Mouse (Mus musculus) myocyte (in vitro differentiated cells): ENCODE measurements around the gene Hspb1. TPM values are rescaled to one million over a fixed set of nuclear protein-coding genes. Genes with fewer than 3 reads are reported as not detected.

Experiments used
- H3K27me3 ChIP-seq: one replicate; pipeline ENCODE4 v1.6.1; 2011; ENCODE audit not compliant: control insufficient read depth, insufficient read depth, insufficient read length
- H3K36me3 ChIP-seq: one replicate; pipeline ENCODE4 v1.6.1; 2011; ENCODE audit not compliant: control insufficient read depth, insufficient read depth
- H3K4me2 ChIP-seq: one replicate; pipeline ENCODE4 v1.6.1; 2011; ENCODE audit warnings: low read depth, control low read depth
- H3K4me3 ChIP-seq: one replicate; pipeline ENCODE4 v1.5.1; 2011; ENCODE audit warnings: mild to moderate bottlenecking, control low read depth, moderate library complexity
- H3K79me2 ChIP-seq: one replicate; pipeline ENCODE4 v1.6.1; 2011; ENCODE audit not compliant: control insufficient read depth, insufficient read depth
- H3ac ChIP-seq: one replicate; pipeline ENCODE4 v1.6.1; 2011; ENCODE audit not compliant: control insufficient read depth, insufficient read length
- CEBPB ChIP-seq: IDR thresholded peaks from 2 replicates; pipeline ENCODE4 v1.6.1; 2011; ENCODE audit warnings: mild to moderate bottlenecking, moderate library complexity; ENCODE audit not compliant: poor library complexity, insufficient read depth, severe bottlenecking
- E2F4 ChIP-seq: IDR thresholded peaks from one replicate; pipeline ENCODE4 v1.6.1; 2011; ENCODE audit warnings: mild to moderate bottlenecking, control low read depth, moderate library complexity; ENCODE audit not compliant: insufficient read depth
- MAX ChIP-seq: IDR thresholded peaks from one replicate; pipeline ENCODE4 v1.6.1; 2011; ENCODE audit warnings: low read depth, mild to moderate bottlenecking, control low read depth
- MYOD1 ChIP-seq, 3 experiments: IDR thresholded peaks; one replicate each; pipeline ENCODE4 v1.6.1; 2011; ENCODE audit warnings: control low read depth in 2 of 3, low read depth in 2 of 3, mild to moderate bottlenecking in 2 of 3, moderate library complexity in 1 of 3; ENCODE audit not compliant: insufficient read length in 2 of 3, control insufficient read depth in 1 of 3
- MYOG ChIP-seq, 3 experiments: IDR thresholded peaks; one replicate each; pipeline ENCODE4 v1.6.1; 2011; ENCODE audit warnings: control low read depth in 2 of 3, low read depth in 2 of 3, mild to moderate bottlenecking in 2 of 3; ENCODE audit not compliant: insufficient read length in 2 of 3, control insufficient read depth in 1 of 3, insufficient read depth in 1 of 3
- POLR2A ChIP-seq: IDR thresholded peaks from one replicate; pipeline ENCODE4 v1.6.1; 2011; ENCODE audit warnings: low read depth, mild to moderate bottlenecking, control low read depth, moderate library complexity; ENCODE audit not compliant: insufficient read length
- POLR2AphosphoS2 ChIP-seq: IDR thresholded peaks from one replicate; pipeline ENCODE4 v1.6.1; 2011; ENCODE audit warnings: low read depth, control low read depth; ENCODE audit not compliant: insufficient read length
- REST ChIP-seq: IDR thresholded peaks from one replicate; pipeline ENCODE4 v1.6.1; 2011; ENCODE audit warnings: mild to moderate bottlenecking, control low read depth, moderate library complexity; ENCODE audit not compliant: insufficient read depth, insufficient read length
- SRF ChIP-seq: IDR thresholded peaks from one replicate; pipeline ENCODE4 v1.6.1; 2011; ENCODE audit warnings: low read depth; ENCODE audit not compliant: control insufficient read depth, insufficient read length
- TCF12 ChIP-seq: IDR thresholded peaks from one replicate; pipeline ENCODE4 v1.6.1; 2011; ENCODE audit warnings: mild to moderate bottlenecking, control low read depth; ENCODE audit not compliant: poor library complexity, insufficient read depth, severe bottlenecking
- TCF3 ChIP-seq: IDR thresholded peaks from one replicate; pipeline ENCODE4 v1.6.1; 2011; ENCODE audit warnings: low read depth, control low read depth; ENCODE audit not compliant: insufficient read length
- USF1 ChIP-seq: IDR thresholded peaks from one replicate; pipeline ENCODE4 v1.6.1; 2011; ENCODE audit warnings: low read depth, mild to moderate bottlenecking, control low read depth, moderate library complexity
- polyA plus RNA-seq: library from polyadenylated mRNA; unstranded; fragments of >200 nt; fragmentation: generic; extraction: Trizol; gene quantifications from one replicate; pipeline ENCODE4 v1.2.1, GENCODE M21; 2012; ENCODE audit warnings: missing spikeins

Hspb1 gene
- polyA plus RNA-seq, 1 experiment = 622 TPM

- no peaks in the 10 kb centered on the region for H3K27me3 ChIP-seq
- peaks cover 51% of the 10 kb centered on the region for H3K79me2 ChIP-seq
- no peak for TF ChIP-seq E2F4
- peak overlapping the region; percentile 94 for H3K4me2 ChIP-seq
- peak overlapping the region; percentile 53 for H3ac ChIP-seq
- peak overlapping the region; percentile 94 for H3K4me3 ChIP-seq
- H3K36me3 ChIP-seq = peaks cover 35% of the 10 kb centered on the region
Measured at GRCm38 (mm10) chr5:135933900-135934441, 46.3 kb downstream of the Hspb1 start.

DNA sequence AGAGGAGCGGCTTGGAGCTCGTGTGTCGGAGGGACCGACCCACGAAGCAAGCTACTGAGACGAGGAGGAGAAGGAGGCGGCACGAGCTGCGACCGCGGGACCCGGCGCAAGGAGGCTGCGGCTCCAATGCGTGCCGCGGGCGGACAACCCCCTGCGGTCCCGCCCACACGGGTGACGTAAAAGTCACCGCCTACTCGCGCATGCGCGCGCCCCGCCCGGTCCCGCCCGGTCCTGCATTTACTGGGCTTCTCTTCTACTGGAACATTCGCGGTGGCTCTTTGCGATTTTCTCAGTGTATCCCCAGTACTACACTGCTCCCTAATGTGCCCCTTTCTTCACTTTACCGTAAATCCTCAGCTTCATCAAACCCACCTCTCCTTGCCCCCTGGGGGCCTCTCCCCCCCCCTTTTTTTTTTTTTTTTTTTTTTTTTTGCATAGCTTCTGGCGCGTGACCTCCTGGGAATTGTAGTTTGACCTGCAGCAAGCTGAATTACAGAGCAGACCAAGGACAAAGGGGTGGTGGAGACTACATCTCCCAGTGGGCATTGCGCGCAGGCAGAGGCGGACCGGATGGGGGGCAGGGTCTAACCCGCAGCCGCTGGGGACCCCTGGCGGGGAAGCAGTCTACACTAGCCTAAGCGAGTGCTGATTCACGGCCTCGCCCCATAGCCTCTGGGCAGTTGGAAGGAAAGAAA is 46.9 kb downstream of the Hspb1 start, which contains the start of gene Ywhag:
Ywhag (minus strand) TSS at position 136 of the 695 bp plus-strand sequence.
- H3K4me3 ChIP-seq = peak within 1 kb of the TSS; percentile 94
- peak within 1 kb of the TSS; percentile 94 for H3K4me2 ChIP-seq
- peaks cover 45% of the 10 kb centered on the region for H3K79me2 ChIP-seq
- H3K36me3 ChIP-seq = peaks cover 29% of the 10 kb centered on the region
- no peaks in the 10 kb centered on the region for H3K27me3 ChIP-seq
- TF ChIP-seq SRF = no peak
- TF ChIP-seq CEBPB = no peak
- peak; percentile 100 for TF ChIP-seq POLR2AphosphoS2
- peak in 1 of 3 experiments; percentile 16 for TF ChIP-seq MYOG (IDR thresholded peaks at IDR 0.05; ENCODE audit: control insufficient read depth in 1 of 3, insufficient read depth in 1 of 3, insufficient read length in 2 of 3, low read depth in 2 of 3)
- peak; percentile 100 for TF ChIP-seq POLR2A
- no peak for TF ChIP-seq MAX
- no peak for TF ChIP-seq TCF3
- no peak for TF ChIP-seq TCF12
- peak; percentile 58 for TF ChIP-seq REST
- TF ChIP-seq MYOD1 (IDR thresholded peaks at IDR 0.05; ENCODE audit: control insufficient read depth in 1 of 3, insufficient read length in 2 of 3, low read depth in 2 of 3) = peak in 1 of 3 experiments; percentile 48
- no peak for TF ChIP-seq E2F4
- TF ChIP-seq USF1 = peak; percentile 61
- peak within 1 kb of the TSS; percentile 53 for H3ac ChIP-seq

GRCm38 (mm10) chr5:135935176-135935523 is 47.4 kb downstream of the Hspb1 start:
- Histone ChIP-seq H3ac (no peak overlapping the region), H3K36me3 (peaks cover 23% of the 10 kb centered on the region), H3K27me3 (no peaks in the 10 kb centered on the region), H3K79me2 (peaks cover 40% of the 10 kb centered on the region), H3K4me2 (peak overlapping the region; percentile 43), H3K4me3 (peak overlapping the region; percentile 94)
- TF ChIP-seq MYOD1 (IDR thresholded peaks at IDR 0.05; ENCODE audit: control insufficient read depth in 1 of 3, insufficient read length in 2 of 3, low read depth in 2 of 3) (no peak), MYOG (IDR thresholded peaks at IDR 0.05; ENCODE audit: control insufficient read depth in 1 of 3, insufficient read depth in 1 of 3, insufficient read length in 2 of 3, low read depth in 2 of 3) (no peak), TCF12 (no peak), SRF (no peak), CEBPB (peak; percentile 92), E2F4 (no peak), REST (no peak), TCF3 (no peak), MAX (peak; percentile 22)

- TF ChIP-seq CEBPB = no peak
- no peak for TF ChIP-seq POLR2A
- TF ChIP-seq MAX = no peak
- no peak for TF ChIP-seq SRF
- no peak for TF ChIP-seq USF1
- no peak for TF ChIP-seq REST
- TF ChIP-seq POLR2AphosphoS2 = no peak
- no peak for TF ChIP-seq E2F4
- H3K79me2 ChIP-seq = peaks cover 34% of the 10 kb centered on the region
- H3K4me3 ChIP-seq = no peak overlapping the region
- peak overlapping the region; percentile 43 for H3K4me2 ChIP-seq
- no peak overlapping the region for H3ac ChIP-seq
- no peaks in the 10 kb centered on the region for H3K27me3 ChIP-seq
- peaks cover 18% of the 10 kb centered on the region for H3K36me3 ChIP-seq
Measured at GRCm38 (mm10) chr5:135935641-135936190, 48.0 kb downstream of the Hspb1 start.

Other genes with a start within 250 kb of the Hspb1 start
- gene Por, start 217.9 kb upstream of the Hspb1 start, polyA plus RNA-seq = 90.6 TPM
- gene Tmem120a, start 143.5 kb upstream of the Hspb1 start, polyA plus RNA-seq = 32.7 TPM
- gene Styxl1, start 109.5 kb upstream of the Hspb1 start, polyA plus RNA-seq = 0.07 TPM
- 725 TPM for gene Mdh2, start 109.4 kb upstream of the Hspb1 start, polyA plus RNA-seq
- not detected for gene Srrm3, start 81.0 kb upstream of the Hspb1 start, polyA plus RNA-seq
- gene Ywhag, start 46.7 kb downstream of the Hspb1 start, polyA plus RNA-seq = 244 TPM
- gene Ssc4d, start 86.6 kb downstream of the Hspb1 start, polyA plus RNA-seq = 2.4 TPM
- gene Zp3, start 92.2 kb downstream of the Hspb1 start, polyA plus RNA-seq = 0.11 TPM
- 18.3 TPM for gene Dtx2, start 106.9 kb downstream of the Hspb1 start, polyA plus RNA-seq
- gene Upk3b, start 150.6 kb downstream of the Hspb1 start, polyA plus RNA-seq = not detected
- not detected for gene Upk3bl, start 166.6 kb downstream of the Hspb1 start, polyA plus RNA-seq
- 26.9 TPM for gene Rasa4, start 196.0 kb downstream of the Hspb1 start, polyA plus RNA-seq
- 139 TPM for gene Polr2j, start 228.7 kb downstream of the Hspb1 start, polyA plus RNA-seq
- gene Lrwd1, start 248.2 kb downstream of the Hspb1 start, polyA plus RNA-seq = 31.7 TPM
- 6.7 TPM for gene Alkbh4, start 248.2 kb downstream of the Hspb1 start, polyA plus RNA-seq